Mouse (Mus musculus) embryo, embryonic 11.5 days (tissue): ENCODE measurements around the gene Ola1.

Experiments
- DNase-seq: peaks from one replicate; pipeline ENCODE4 v3.0.0-alpha.2; 2012; ENCODE audit warnings: low read depth, low spot score

The Ola1 gene

GRCm38 (mm10) chr2:73218913-73219312, at the start of gene Ola1:
Gene Ola1 (minus strand): TSS chr2:73218924.
- no peak for DNase-seq

GRCm38 (mm10) chr2:73268281-73268680, 49.6 kb upstream of the Ola1 start:
- no peak for DNase-seq

- DNase-seq = no peak
Measured at GRCm38 (mm10) chr2:73267818-73268217, 49.1 kb upstream of the Ola1 start.

GRCm38 (mm10) chr2:73267231-73267630, 48.5 kb upstream of the Ola1 start:
- DNase-seq = no peak

- no peak for DNase-seq
Measured at GRCm38 (mm10) chr2:73266623-73267022, 47.9 kb upstream of the Ola1 start.

- DNase-seq = no peak
Measured at GRCm38 (mm10) chr2:73266011-73266410, 47.3 kb upstream of the Ola1 start.

GRCm38 (mm10) chr2:73264611-73265195, 46.0 kb upstream of the Ola1 start:
- no peak for DNase-seq

- DNase-seq = no peak
Measured at GRCm38 (mm10) chr2:73263794-73264610, 45.3 kb upstream of the Ola1 start.

GRCm38 (mm10) chr2:73263172-73263765, 44.5 kb upstream of the Ola1 start:
- DNase-seq = no peak

GRCm38 (mm10) chr2:73248701-73249100, 30.0 kb upstream of the Ola1 start:
- no peak for DNase-seq

GRCm38 (mm10) chr2:73241299-73241698, 22.6 kb upstream of the Ola1 start:
- DNase-seq = no peak

- DNase-seq = no peak
Measured at GRCm38 (mm10) chr2:73231081-73231480, 12.4 kb upstream of the Ola1 start.

GRCm38 (mm10) chr2:73213871-73214659, 4.7 kb downstream of the Ola1 start:
- DNase-seq = peak; percentile 86

GRCm38 (mm10) chr2:73213539-73213870, 5.2 kb downstream of the Ola1 start:
- DNase-seq = no peak

- DNase-seq = no peak
Measured at GRCm38 (mm10) chr2:73204328-73204727, 14.4 kb downstream of the Ola1 start.

GRCm38 (mm10) chr2:73188488-73188887, 30.2 kb downstream of the Ola1 start:
- DNase-seq = no peak

GRCm38 (mm10) chr2:73185185-73185584, 33.5 kb downstream of the Ola1 start:
- DNase-seq = no peak

GRCm38 (mm10) chr2:73169496-73169895, 49.2 kb downstream of the Ola1 start:
- no peak for DNase-seq

- DNase-seq = peak; percentile 24
Measured at GRCm38 (mm10) chr2:73167126-73167525, 51.6 kb downstream of the Ola1 start.

- no peak for DNase-seq
Measured at GRCm38 (mm10) chr2:73164666-73165065, 54.1 kb downstream of the Ola1 start.

- no peak for DNase-seq
Measured at GRCm38 (mm10) chr2:73160772-73161171, 58.0 kb downstream of the Ola1 start.

GRCm38 (mm10) chr2:73157202-73157601, 61.5 kb downstream of the Ola1 start:
- DNase-seq = no peak
